Mouse (Mus musculus) limb, embryonic 15.5 days (tissue): ENCODE results near the gene Fxyd6. TPM values are rescaled to one million over a fixed set of nuclear protein-coding genes. Genes with fewer than 3 reads are reported as not detected.
A peak's percentile ranks its signal among the peaks of the same experiment; 100 is the strongest.

Experiments used
- ATAC-seq: fragments of 200-750 bp; cut with Nextera tagmentation; 2 replicates; pipeline ENCODE4 v1.8.0; 2017; ENCODE audit warnings: low read depth, moderate TSS enrichment; ENCODE audit not compliant: insufficient number of reproducible peaks, low FRiP score, low TSS enrichment
- H3K27ac ChIP-seq: fragments of 300-500 bp; sonication (generic); 2 replicates; pipeline ENCODE4 v1.5.1; 2015; ENCODE audit warnings: moderate library complexity, mild to moderate bottlenecking, inconsistent platforms
- H3K27me3 ChIP-seq: fragments of 300-500 bp; sonication (generic); 2 replicates; pipeline ENCODE4 v1.6.1; 2015; ENCODE audit warnings: inconsistent platforms
- H3K36me3 ChIP-seq: fragments of 300-500 bp; sonication (generic); 2 replicates; pipeline ENCODE4 v1.6.1; 2015; ENCODE audit warnings: inconsistent platforms
- H3K4me1 ChIP-seq: fragments of 300-500 bp; sonication (generic); 2 replicates; pipeline ENCODE4 v1.6.1; 2015; ENCODE audit warnings: inconsistent platforms
- H3K4me2 ChIP-seq: fragments of 300-500 bp; sonication (generic); 2 replicates; pipeline ENCODE4 v1.6.1; 2015; ENCODE audit warnings: mild to moderate bottlenecking, inconsistent platforms
- H3K4me3 ChIP-seq: fragments of 300-500 bp; sonication (generic); 2 replicates; pipeline ENCODE4 v1.5.1; 2015; ENCODE audit warnings: mild to moderate bottlenecking, inconsistent platforms
- H3K9ac ChIP-seq: fragments of 300-500 bp; sonication (generic); 2 replicates; pipeline ENCODE4 v1.6.1; 2015; ENCODE audit warnings: inconsistent platforms
- H3K9me3 ChIP-seq: fragments of 300-500 bp; sonication (generic); 2 replicates; pipeline ENCODE4 v1.6.1; 2016; ENCODE audit warnings: inconsistent platforms
- WGBS: fragments of 180-500 bp; shearing (Covaris S2); methylation state at CpG from one replicate; pipeline ENCODE4 v1.1.7; 2015; 5-methylcytosine and 5-hydroxymethylcytosine counted together
- polyA plus RNA-seq: library from polyadenylated mRNA; unstranded; fragments of >200 nt; fragmentation: Nextera tagmentation; extraction: Ambion mirVana; gene quantifications from 2 replicates; pipeline ENCODE4 v1.2.1, GENCODE M21; 2015

The Fxyd6 gene
- polyA plus RNA-seq, 1 experiment from 2014 or later = 122 TPM

DNA sequence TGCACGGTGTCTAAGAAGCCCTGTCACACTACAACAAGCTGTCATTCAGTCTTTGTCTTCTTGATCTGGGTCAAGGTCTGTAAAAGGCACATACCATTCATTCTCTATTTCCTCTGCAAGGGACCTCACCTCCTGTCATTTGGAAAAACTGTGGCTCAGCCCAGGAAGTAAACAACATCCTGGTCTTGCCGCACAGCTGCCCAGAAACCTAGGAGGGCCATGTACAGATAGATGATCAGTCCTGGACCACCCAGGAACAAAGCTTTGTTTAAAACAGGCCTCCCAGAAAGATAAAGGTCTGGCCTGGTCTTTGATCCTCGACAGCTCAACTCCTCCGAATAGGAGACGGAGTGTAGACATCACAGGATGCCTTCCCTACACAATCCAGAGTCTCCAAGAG, 20.1 kb upstream of the Fxyd6 start:
- H3K9me3 ChIP-seq = no peaks in the 10 kb centered on the region
- H3K36me3 ChIP-seq = no peaks in the 10 kb centered on the region
- H3K9ac ChIP-seq = no peak overlapping the region
- H3K4me3 ChIP-seq = no peak overlapping the region
- no peaks in the 10 kb centered on the region for H3K4me1 ChIP-seq
- no peak overlapping the region for H3K4me2 ChIP-seq
- no peak overlapping the region for H3K27ac ChIP-seq
- no peaks in the 10 kb centered on the region for H3K27me3 ChIP-seq
- no peak for ATAC-seq
- 35% methylated on average over 5 of the region's 5 CpGs for WGBS

- no peaks in the 10 kb centered on the region for H3K27me3 ChIP-seq
- no peaks in the 10 kb centered on the region for H3K36me3 ChIP-seq
- H3K4me3 ChIP-seq = no peak overlapping the region
- no peak overlapping the region for H3K4me2 ChIP-seq
- no peak for ATAC-seq
- WGBS = 70% methylated on average over 2 of the region's 2 CpGs
- H3K9ac ChIP-seq = no peak overlapping the region
- H3K4me1 ChIP-seq = 0 out of 2 replicates have a peak, but pooled peaks cover 6% of the 10 kb centered on the region
- no peaks in the 10 kb centered on the region for H3K9me3 ChIP-seq
- H3K27ac ChIP-seq = no peak overlapping the region
Measured at GRCm38 (mm10) chr9:45355192-45355591, 14.8 kb upstream of the Fxyd6 start.

DNA sequence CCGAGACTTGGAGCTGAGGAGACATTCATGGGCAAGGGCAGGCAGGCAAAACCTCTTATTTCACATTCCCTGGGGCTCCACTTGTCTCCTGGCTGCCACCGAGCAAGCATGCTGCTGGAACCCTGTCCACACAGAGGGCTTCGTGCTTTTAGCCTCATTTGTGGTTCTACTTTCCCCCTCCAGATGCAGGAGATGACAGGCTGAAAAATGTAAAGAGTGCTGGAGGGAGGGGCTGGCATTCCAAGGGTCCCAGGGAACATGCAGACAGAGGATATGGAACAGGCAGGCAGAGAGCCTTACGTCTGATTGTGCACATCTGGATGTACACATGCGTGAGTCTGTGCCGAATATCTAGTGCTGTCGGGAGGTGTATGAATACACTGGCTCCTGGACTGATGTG, 11.6 kb upstream of the Fxyd6 start:
- 34% methylated on average over 7 of the region's 7 CpGs for WGBS
- ATAC-seq = no peak

DNA sequence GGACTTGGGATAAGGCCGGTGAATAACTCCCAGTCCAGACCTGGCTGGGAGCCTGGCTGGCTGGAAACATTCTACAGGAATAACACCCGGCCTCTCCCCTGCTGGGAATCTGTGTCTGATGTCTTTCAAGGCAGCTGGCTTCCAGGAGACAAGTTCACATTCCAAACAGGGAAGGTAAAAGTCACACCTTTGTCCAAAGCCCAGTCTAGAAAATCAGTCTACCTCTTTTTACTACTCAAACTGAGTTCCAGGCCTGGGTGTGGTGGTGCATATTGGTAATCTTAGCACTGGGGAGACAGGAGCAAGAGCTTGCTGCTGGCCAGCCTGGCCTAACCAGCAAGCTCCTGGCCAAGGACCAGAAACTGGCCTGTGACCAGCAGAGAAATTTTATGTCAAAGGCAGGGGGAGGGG, 7.9 kb upstream of the Fxyd6 start:
- no peaks in the 10 kb centered on the region for H3K27me3 ChIP-seq
- WGBS = 21% methylated on average over 2 of the region's 2 CpGs
- H3K4me1 ChIP-seq = 0 out of 2 replicates have a peak, but pooled peaks cover 6% of the 10 kb centered on the region
- H3K9ac ChIP-seq = no peak overlapping the region
- ATAC-seq = peak; percentile 68
- peak overlapping the region; percentile 62 for H3K27ac ChIP-seq
- no peak overlapping the region for H3K4me2 ChIP-seq
- no peak overlapping the region for H3K4me3 ChIP-seq
- H3K9me3 ChIP-seq = no peaks in the 10 kb centered on the region
- H3K36me3 ChIP-seq = no peaks in the 10 kb centered on the region

More for the DNA sequence above, 11.6 kb upstream of the Fxyd6 start:
- H3K9ac ChIP-seq = no peak overlapping the region
- H3K27me3 ChIP-seq = no peaks in the 10 kb centered on the region
- no peak overlapping the region for H3K4me3 ChIP-seq
- 0 out of 2 replicates have a peak, but pooled peaks cover 6% of the 10 kb centered on the region for H3K4me1 ChIP-seq
- H3K9me3 ChIP-seq = no peaks in the 10 kb centered on the region
- H3K36me3 ChIP-seq = no peaks in the 10 kb centered on the region
- H3K27ac ChIP-seq = no peak overlapping the region
- no peak overlapping the region for H3K4me2 ChIP-seq

- Histone ChIP-seq H3K4me2 (no peak overlapping the region), H3K36me3 (no peaks in the 10 kb centered on the region), H3K4me3 (no peak overlapping the region), H3K9ac (no peak overlapping the region), H3K4me1 (no peaks in the 10 kb centered on the region), H3K27me3 (no peaks in the 10 kb centered on the region), H3K9me3 (no peaks in the 10 kb centered on the region), H3K27ac (no peak overlapping the region)
- 61% methylated on average over 7 of the region's 7 CpGs for WGBS
- no peak for ATAC-seq
Measured at GRCm38 (mm10) chr9:45363639-45364214, 6.3 kb upstream of the Fxyd6 start.

DNA sequence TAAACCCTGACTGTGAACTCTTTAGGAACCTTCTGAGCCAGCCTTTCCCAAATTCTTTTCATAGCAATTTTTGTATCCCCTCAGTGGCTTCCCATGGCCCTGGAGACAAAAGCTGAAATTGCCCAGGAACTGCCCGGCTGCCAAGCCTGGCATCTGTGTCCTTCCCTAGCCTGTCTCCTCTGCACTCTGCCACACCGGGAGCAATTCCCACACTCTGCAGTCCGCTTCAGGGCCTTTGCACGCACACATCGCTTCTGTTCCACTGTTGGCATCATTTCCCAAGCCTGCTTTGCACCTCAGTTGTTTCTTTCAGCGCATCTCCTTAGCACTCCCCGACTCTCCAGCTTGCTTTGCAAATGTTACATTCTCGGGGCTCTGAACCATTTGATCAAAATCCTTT, 2.3 kb upstream of the Fxyd6 start:
- Histone ChIP-seq H3K9ac (no peak overlapping the region), H3K27me3 (peaks cover 3% of the 10 kb centered on the region; the same call in 1 of the 2 replicates), H3K9me3 (no peaks in the 10 kb centered on the region), H3K36me3 (no peaks in the 10 kb centered on the region), H3K4me1 (peaks cover 10% of the 10 kb centered on the region), H3K4me3 (no peak overlapping the region), H3K4me2 (no peak overlapping the region), H3K27ac (no peak overlapping the region)
- WGBS = 78% methylated on average over 8 of the region's 8 CpGs
- ATAC-seq = no peak

GRCm38 (mm10) chr9:45368341-45368901, 1.6 kb upstream of the Fxyd6 start:
- Histone ChIP-seq H3K4me2 (no peak overlapping the region), H3K9ac (no peak overlapping the region), H3K4me1 (peaks cover 14% of the 10 kb centered on the region), H3K9me3 (no peaks in the 10 kb centered on the region), H3K27ac (no peak overlapping the region), H3K27me3 (peaks cover 3% of the 10 kb centered on the region; the same call in 1 of the 2 replicates), H3K4me3 (no peak overlapping the region), H3K36me3 (no peaks in the 10 kb centered on the region)
- no peak for ATAC-seq
- 54% methylated on average over 5 of the region's 5 CpGs for WGBS

- WGBS = 6% methylated on average over 25 of the region's 25 CpGs
- no peak for ATAC-seq
Measured at GRCm38 (mm10) chr9:45370616-45371336, 791 bp downstream of the Fxyd6 start.

GRCm38 (mm10) chr9:45371337-45371707, 1.3 kb downstream of the Fxyd6 start:
- 0 out of 2 replicates have a peak overlapping the region, but pooled peaks have one; percentile 44 for H3K27ac ChIP-seq
- H3K9me3 ChIP-seq = no peaks in the 10 kb centered on the region
- peak overlapping the region; percentile 85 for H3K4me2 ChIP-seq
- ATAC-seq = no peak
- 48% methylated on average over 2 of the region's 2 CpGs for WGBS
- peaks cover 3% of the 10 kb centered on the region; the same call in 1 of the 2 replicates for H3K27me3 ChIP-seq
- H3K4me3 ChIP-seq = peak overlapping the region; percentile 62
- no peaks in the 10 kb centered on the region for H3K36me3 ChIP-seq
- H3K4me1 ChIP-seq = peaks cover 25% of the 10 kb centered on the region
- H3K9ac ChIP-seq = no peak overlapping the region

More at GRCm38 (mm10) chr9:45370616-45371336, 791 bp downstream of the Fxyd6 start:
- Histone ChIP-seq H3K4me2 (peak overlapping the region; percentile 85), H3K4me3 (peak overlapping the region; percentile 62), H3K27ac (peak overlapping the region; percentile 44), H3K36me3 (no peaks in the 10 kb centered on the region), H3K27me3 (peaks cover 3% of the 10 kb centered on the region; the same call in 1 of the 2 replicates), H3K9me3 (no peaks in the 10 kb centered on the region), H3K4me1 (peaks cover 24% of the 10 kb centered on the region), H3K9ac (peak overlapping the region; percentile 51)

- no peak overlapping the region for H3K27ac ChIP-seq
- no peak overlapping the region for H3K4me2 ChIP-seq
- H3K9me3 ChIP-seq = no peaks in the 10 kb centered on the region
- H3K4me1 ChIP-seq = peaks cover 25% of the 10 kb centered on the region
- 57% methylated on average over 3 of the region's 3 CpGs for WGBS
- ATAC-seq = no peak
- H3K9ac ChIP-seq = no peak overlapping the region
- no peaks in the 10 kb centered on the region for H3K36me3 ChIP-seq
- H3K27me3 ChIP-seq = peaks cover 3% of the 10 kb centered on the region; the same call in 1 of the 2 replicates
- H3K4me3 ChIP-seq = no peak overlapping the region
Measured at GRCm38 (mm10) chr9:45373896-45374295, 3.9 kb downstream of the Fxyd6 start.

- WGBS = 77% methylated on average over 6 of the region's 6 CpGs
- no peaks in the 10 kb centered on the region for H3K9me3 ChIP-seq
- H3K36me3 ChIP-seq = no peaks in the 10 kb centered on the region
- H3K4me3 ChIP-seq = no peak overlapping the region
- ATAC-seq = no peak
- peaks cover 21% of the 10 kb centered on the region for H3K4me1 ChIP-seq
- no peak overlapping the region for H3K27ac ChIP-seq
- H3K4me2 ChIP-seq = no peak overlapping the region
- no peak overlapping the region for H3K9ac ChIP-seq
- no peaks in the 10 kb centered on the region for H3K27me3 ChIP-seq
Measured at GRCm38 (mm10) chr9:45374988-45375502, 5.1 kb downstream of the Fxyd6 start.

DNA sequence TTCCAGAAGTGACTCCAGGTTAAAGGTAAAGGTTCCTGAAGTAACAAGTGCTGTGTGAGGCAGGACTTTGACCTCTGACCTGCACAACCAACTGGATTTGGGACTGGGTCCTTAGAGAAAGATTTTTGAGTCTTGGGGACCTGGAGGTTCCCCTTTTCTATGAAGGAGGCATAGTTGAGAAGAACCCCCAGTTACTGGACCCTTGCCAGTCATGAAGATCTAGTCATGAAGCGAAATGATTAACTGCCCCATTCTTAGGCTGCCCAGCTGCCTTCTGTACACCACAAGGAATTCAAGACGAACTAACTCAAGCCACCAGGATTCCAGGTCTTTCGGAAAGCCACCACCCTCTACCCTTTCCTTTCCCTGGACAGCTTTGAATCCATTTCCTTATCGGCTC, 6.4 kb downstream of the Fxyd6 start:
- Histone ChIP-seq H3K36me3 (no peaks in the 10 kb centered on the region; the same call in 1 of the 2 replicates), H3K27ac (no peak overlapping the region), H3K4me1 (peaks cover 24% of the 10 kb centered on the region), H3K4me2 (no peak overlapping the region), H3K9ac (no peak overlapping the region), H3K4me3 (no peak overlapping the region), H3K9me3 (no peaks in the 10 kb centered on the region), H3K27me3 (no peaks in the 10 kb centered on the region)
- ATAC-seq = no peak
- WGBS = 57% methylated on average over 4 of the region's 4 CpGs
